Mouse (Mus musculus) intestine, postnatal 0 days (tissue): Measurements from ENCODE around the gene Rflna. TPM values are rescaled to one million over a fixed set of nuclear protein-coding genes. Genes with fewer than 3 reads are reported as not detected.

Source experiments
- ATAC-seq: fragments of 200-750 bp; cut with Nextera tagmentation; 2 replicates; pipeline ENCODE4 v1.8.0; 2017; ENCODE audit warnings: mild to moderate bottlenecking, moderate TSS enrichment, moderate library complexity
- H3K27ac ChIP-seq: fragments of 300-500 bp; sonication (generic); 2 replicates; pipeline ENCODE4 v1.5.1; 2014; ENCODE audit warnings: mild to moderate bottlenecking, low read depth, low read length, moderate library complexity
- H3K27me3 ChIP-seq: fragments of 300-500 bp; sonication (generic); replicated peaks from 2 replicates; pipeline ENCODE4 v1.6.1; 2014; ENCODE audit warnings: low read length, mixed read lengths; ENCODE audit not compliant: control insufficient read depth, insufficient read depth
- H3K36me3 ChIP-seq: fragments of 300-500 bp; sonication (generic); 2 replicates; pipeline ENCODE4 v1.6.1; 2014; ENCODE audit warnings: mild to moderate bottlenecking, moderate library complexity; ENCODE audit not compliant: control insufficient read depth, insufficient read depth
- H3K4me1 ChIP-seq: fragments of 300-500 bp; sonication (generic); replicated peaks from 2 replicates; pipeline ENCODE4 v1.6.1; 2014; ENCODE audit warnings: antibody characterized with exemption, low read length, mixed read lengths; ENCODE audit not compliant: control insufficient read depth, insufficient read depth
- H3K4me2 ChIP-seq: fragments of 300-500 bp; sonication (generic); replicated peaks from 2 replicates; pipeline ENCODE4 v1.6.1; 2014; ENCODE audit warnings: low read depth, mild to moderate bottlenecking, moderate library complexity
- H3K4me3 ChIP-seq: fragments of 300-500 bp; sonication (generic); 2 replicates; pipeline ENCODE4 v1.5.1; 2014; ENCODE audit warnings: low read depth, low read length
- H3K9ac ChIP-seq: fragments of 300-500 bp; sonication (generic); 2 replicates; pipeline ENCODE4 v1.6.1; 2014; ENCODE audit warnings: mild to moderate bottlenecking, low read depth, low read length
- H3K9me3 ChIP-seq: fragments of 300-500 bp; sonication (generic); 2 replicates; pipeline ENCODE4 v1.6.1; 2016; ENCODE audit warnings: mixed run types; ENCODE audit not compliant: control insufficient read depth
- CTCF ChIP-seq: sonication (generic); IDR thresholded peaks from 2 replicates; pipeline ENCODE4 v1.5.1; 2016; ENCODE audit warnings: low read depth, mild to moderate bottlenecking, control low read depth, antibody characterized with exemption, moderate library complexity
- WGBS: fragments of 180-500 bp; shearing (Covaris S2); extraction: QIAGEN DNeasy Blood & Tissue Kit; methylation state at CpG from one replicate; pipeline ENCODE4 v1.1.7; 2014; 5-methylcytosine and 5-hydroxymethylcytosine counted together
- polyA plus RNA-seq: library from polyadenylated mRNA; unstranded; fragments of >200 nt; fragmentation: Nextera tagmentation; extraction: Ambion mirVana; gene quantifications from 2 replicates; pipeline ENCODE4 v1.2.1, GENCODE M21; 2015

The Rflna gene
- polyA plus RNA-seq, 1 experiment from 2014 or later: 1.7 TPM

DNA sequence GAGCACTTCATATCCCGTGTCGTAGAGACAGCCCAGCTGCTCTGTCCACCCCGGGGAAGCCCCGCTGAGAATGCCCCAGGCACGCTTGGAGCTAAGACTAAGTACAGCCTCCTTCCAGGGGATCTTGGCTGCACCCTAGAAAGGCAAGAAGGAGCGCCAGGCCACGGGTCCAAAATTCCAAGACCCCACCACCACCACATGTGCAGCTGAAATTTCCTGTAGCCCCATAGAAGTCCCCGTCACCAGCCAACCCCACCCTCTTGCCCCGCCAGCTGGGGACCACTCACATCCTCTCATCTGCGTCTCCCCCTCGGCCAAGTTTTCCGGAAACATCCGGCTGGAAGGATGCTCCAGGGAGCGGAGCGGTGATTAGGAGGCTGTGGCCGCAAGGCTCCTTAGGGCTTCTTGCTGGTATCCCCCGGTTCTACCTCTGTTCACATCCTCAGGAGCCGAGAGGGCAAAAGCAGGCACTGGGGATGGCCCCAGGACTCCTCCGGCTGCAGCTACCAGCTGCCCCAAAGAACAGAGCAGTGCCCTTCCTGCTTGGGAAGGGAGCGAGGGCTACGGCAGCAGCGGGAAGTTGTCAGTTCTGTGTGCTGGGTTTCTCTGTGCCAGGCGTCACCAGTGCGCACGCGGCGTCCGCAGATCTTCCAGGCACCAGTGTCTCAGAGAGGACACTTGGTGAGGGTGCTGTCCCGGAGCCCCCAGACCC is 54.7 kb downstream of the Rflna start:
- no peak for ATAC-seq
- 52% methylated on average over 29 of the region's 29 CpGs for WGBS
- Histone ChIP-seq H3K9ac (no peak overlapping the region), H3K4me1 (no peaks in the 10 kb centered on the region; the same call in 1 of the 2 replicates), H3K4me2 (peak overlapping the region; percentile 46), H3K27ac (peak overlapping the region; percentile 52; the same call in 1 of the 2 replicates), H3K4me3 (peak overlapping the region; percentile 16; the same call in 1 of the 2 replicates), H3K27me3 (no peaks in the 10 kb centered on the region), H3K9me3 (no peaks in the 10 kb centered on the region), H3K36me3 (peaks cover 23% of the 10 kb centered on the region; the same call in 1 of the 2 replicates)
- no peak for TF ChIP-seq CTCF

DNA sequence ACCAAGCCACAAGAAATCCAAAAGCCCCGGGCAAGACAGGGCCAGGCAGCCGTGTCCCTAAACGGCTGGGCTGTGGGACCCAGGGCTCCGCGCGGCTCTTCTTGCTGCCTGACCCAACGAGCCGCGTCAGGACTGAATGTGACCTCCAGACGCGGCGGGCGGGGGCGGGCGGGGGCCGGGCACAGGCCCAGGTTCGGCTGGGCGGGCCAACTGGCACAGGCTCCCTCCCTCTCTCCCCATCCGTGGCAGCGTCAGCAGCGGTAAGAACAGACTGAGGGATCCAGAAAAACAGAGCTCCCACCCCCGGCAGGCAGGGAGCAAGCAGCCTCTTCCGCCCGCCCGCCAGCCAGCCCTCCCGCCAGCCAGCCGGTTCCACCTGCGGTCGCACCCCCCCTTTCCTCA is 55.2 kb downstream of the Rflna start:
- peaks cover 20% of the 10 kb centered on the region; the same call in 1 of the 2 replicates for H3K36me3 ChIP-seq
- no peak for TF ChIP-seq CTCF
- no peak for ATAC-seq
- WGBS: 27% methylated on average over 28 of the region's 29 CpGs
- no peak overlapping the region for H3K9ac ChIP-seq
- H3K27me3 ChIP-seq: no peaks in the 10 kb centered on the region
- H3K4me3 ChIP-seq: peak overlapping the region; percentile 16; the same call in 1 of the 2 replicates
- no peaks in the 10 kb centered on the region for H3K9me3 ChIP-seq
- H3K4me1 ChIP-seq: no peaks in the 10 kb centered on the region; the same call in 1 of the 2 replicates
- H3K4me2 ChIP-seq: peak overlapping the region; percentile 46
- H3K27ac ChIP-seq: peak overlapping the region; percentile 52; the same call in 1 of the 2 replicates

Other genes with a start within 250 kb of the Rflna start
- 3.3 TPM in 2 replicates for gene Ccdc92, start 140.8 kb upstream of the Rflna start, polyA plus RNA-seq
- gene Zfp664, start 140.5 kb upstream of the Rflna start, polyA plus RNA-seq: 34.7 and 36.7 TPM in 2 replicates
- 7.1 and 7.6 TPM in 2 replicates for gene Ncor2, start 176.0 kb downstream of the Rflna start, polyA plus RNA-seq